Mouse (Mus musculus) E14TG2a.4 (cell line): Measurements from ENCODE around the gene Fxn.
A peak's percentile ranks its signal among the peaks of the same experiment; 100 is the strongest.

ENCODE experiments used
- H3K27me3 ChIP-seq: 2 replicates; pipeline ENCODE4 v1.6.1; 2014; ENCODE audit warnings: low read length, control low read depth; ENCODE audit not compliant: insufficient read depth
- H3K36me3 ChIP-seq: 2 replicates; pipeline ENCODE4 v1.6.1; 2014; ENCODE audit warnings: low read length, control low read depth; ENCODE audit not compliant: insufficient read depth
- H3K4me1 ChIP-seq: replicated peaks from 2 replicates; pipeline ENCODE4 v1.6.1; 2014; ENCODE audit warnings: low read depth, low read length, control low read depth
- H3K4me3 ChIP-seq: replicated peaks from 2 replicates; pipeline ENCODE4 v1.5.1; 2014; ENCODE audit warnings: mild to moderate bottlenecking, low read length
- H3K9me3 ChIP-seq: 2 replicates; pipeline ENCODE4 v1.6.1; 2014; ENCODE audit warnings: low read length, control low read depth
- CTCF ChIP-seq: conservative IDR thresholded peaks from 2 replicates; pipeline ENCODE4 v1.5.1; 2014; ENCODE audit warnings: low read length
- NANOG ChIP-seq: IDR thresholded peaks from 2 replicates; pipeline ENCODE4 v1.6.1; 2014; ENCODE audit warnings: borderline replicate concordance, low read length, mixed read lengths
- POU5F1 ChIP-seq: IDR thresholded peaks from 2 replicates; pipeline ENCODE4 v1.6.1; 2014; ENCODE audit warnings: low read length, borderline replicate concordance

Fxn gene

DNA sequence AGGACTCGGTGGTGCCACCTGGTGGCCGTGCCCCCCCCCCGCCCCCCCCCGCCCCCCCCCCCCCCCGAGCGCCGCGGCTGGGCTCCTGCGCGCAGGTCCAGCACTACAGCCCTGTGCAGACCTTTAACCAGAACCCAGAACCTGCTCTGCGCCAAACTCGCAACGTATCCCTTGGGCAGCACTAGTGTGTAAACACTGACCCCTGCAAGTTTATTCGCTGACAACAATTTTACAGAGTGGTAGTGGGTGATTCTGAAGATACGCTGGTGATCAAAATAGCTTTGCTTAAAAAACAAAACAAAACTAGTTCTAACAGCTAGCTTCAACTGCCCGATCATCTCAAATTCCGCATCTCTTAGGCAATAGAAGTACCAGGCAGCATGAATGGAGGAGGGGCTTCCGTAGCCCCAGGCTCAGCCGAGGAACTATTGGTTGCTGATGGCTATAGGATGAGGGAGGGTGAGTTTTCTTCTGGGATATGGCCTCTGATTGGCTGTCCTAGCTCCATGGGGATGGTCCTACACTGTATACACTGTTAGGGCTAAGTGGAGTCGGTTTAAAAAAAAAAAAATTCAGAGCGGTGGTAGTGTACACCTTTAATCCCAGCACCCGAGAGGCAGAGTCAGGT is at the start of gene Fxn:
Gene Fxn, minus strand, starts transcription at position 5 of the 628 bp plus-strand sequence.
- H3K36me3 ChIP-seq: peaks cover 9% of the 10 kb centered on the region
- peak within 1 kb of the TSS; percentile 86 for H3K4me3 ChIP-seq
- peaks cover 26% of the 10 kb centered on the region for H3K4me1 ChIP-seq
- H3K27me3 ChIP-seq: no peaks in the 10 kb centered on the region
- TF ChIP-seq CTCF (no peak), POU5F1 (no peak), NANOG (no peak)
- no peaks in the 10 kb centered on the region for H3K9me3 ChIP-seq

DNA sequence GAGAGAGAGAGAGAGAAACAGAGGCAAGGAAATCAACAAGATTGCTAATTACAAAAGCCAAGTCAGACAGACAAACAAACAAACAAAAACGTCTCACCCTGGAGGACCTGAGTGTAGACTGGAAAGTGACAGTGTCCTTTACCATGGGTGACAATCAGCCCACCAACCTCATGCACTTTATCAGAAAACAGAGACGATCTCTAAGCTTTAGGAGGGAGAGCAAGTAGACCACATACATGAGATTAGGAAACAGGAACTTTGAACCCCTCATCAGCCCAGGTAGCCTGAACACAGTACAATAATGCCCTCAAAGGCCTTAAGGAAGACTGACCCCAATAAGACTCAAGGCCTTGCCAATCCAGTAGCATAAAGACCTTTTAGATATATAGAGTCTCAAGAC is 47.5 kb upstream of the Fxn start:
- Histone ChIP-seq H3K36me3 (no peaks in the 10 kb centered on the region), H3K27me3 (no peaks in the 10 kb centered on the region), H3K9me3 (no peaks in the 10 kb centered on the region), H3K4me1 (no peaks in the 10 kb centered on the region), H3K4me3 (no peak overlapping the region)
- TF ChIP-seq NANOG: no peak

DNA sequence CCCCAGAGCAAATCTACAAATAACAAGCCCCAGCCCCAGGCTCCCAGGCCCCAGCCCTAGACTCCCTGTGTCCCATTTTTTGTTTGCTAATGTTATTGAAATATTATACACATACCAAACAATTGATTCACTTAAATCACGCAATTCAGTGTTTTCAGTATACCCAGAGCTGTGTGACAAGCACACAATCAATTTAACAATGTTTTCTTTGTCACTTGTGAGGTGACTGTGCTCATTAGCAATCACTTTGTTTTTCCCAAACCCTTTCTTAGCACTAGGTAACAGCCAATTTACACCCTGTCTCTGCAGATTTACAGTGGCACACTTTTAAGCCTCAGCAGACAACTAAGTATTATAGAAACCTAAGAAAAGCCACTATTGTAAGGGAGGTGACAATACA is 46.6 kb upstream of the Fxn start:
- Histone ChIP-seq H3K4me1 (no peaks in the 10 kb centered on the region), H3K36me3 (no peaks in the 10 kb centered on the region), H3K9me3 (no peaks in the 10 kb centered on the region), H3K27me3 (no peaks in the 10 kb centered on the region), H3K4me3 (no peak overlapping the region)
- TF ChIP-seq CTCF (no peak), NANOG (no peak), POU5F1 (no peak)

DNA sequence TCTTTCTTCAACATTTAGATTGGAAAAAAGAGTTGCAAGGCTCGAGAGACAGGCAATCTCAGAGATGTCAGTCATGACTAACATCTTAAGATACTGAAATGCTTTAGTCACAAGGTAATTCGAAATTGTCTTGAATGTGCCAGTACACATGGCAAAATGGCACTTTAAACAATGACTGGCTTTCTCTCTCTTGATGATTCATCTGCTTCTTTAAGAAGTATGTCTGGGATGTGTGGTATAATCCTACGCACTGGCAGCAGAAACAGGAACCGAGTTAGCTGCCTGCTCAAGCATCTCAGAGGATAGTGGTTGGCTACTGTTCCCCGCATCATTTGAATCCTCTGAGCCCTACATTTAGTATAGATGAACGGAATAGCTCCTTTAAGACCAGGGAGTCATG is 45.3 kb upstream of the Fxn start:
- no peaks in the 10 kb centered on the region for H3K4me1 ChIP-seq
- no peaks in the 10 kb centered on the region for H3K27me3 ChIP-seq
- no peaks in the 10 kb centered on the region for H3K9me3 ChIP-seq
- TF ChIP-seq NANOG: no peak
- TF ChIP-seq CTCF: no peak
- TF ChIP-seq POU5F1: no peak
- no peak overlapping the region for H3K4me3 ChIP-seq
- no peaks in the 10 kb centered on the region for H3K36me3 ChIP-seq

DNA sequence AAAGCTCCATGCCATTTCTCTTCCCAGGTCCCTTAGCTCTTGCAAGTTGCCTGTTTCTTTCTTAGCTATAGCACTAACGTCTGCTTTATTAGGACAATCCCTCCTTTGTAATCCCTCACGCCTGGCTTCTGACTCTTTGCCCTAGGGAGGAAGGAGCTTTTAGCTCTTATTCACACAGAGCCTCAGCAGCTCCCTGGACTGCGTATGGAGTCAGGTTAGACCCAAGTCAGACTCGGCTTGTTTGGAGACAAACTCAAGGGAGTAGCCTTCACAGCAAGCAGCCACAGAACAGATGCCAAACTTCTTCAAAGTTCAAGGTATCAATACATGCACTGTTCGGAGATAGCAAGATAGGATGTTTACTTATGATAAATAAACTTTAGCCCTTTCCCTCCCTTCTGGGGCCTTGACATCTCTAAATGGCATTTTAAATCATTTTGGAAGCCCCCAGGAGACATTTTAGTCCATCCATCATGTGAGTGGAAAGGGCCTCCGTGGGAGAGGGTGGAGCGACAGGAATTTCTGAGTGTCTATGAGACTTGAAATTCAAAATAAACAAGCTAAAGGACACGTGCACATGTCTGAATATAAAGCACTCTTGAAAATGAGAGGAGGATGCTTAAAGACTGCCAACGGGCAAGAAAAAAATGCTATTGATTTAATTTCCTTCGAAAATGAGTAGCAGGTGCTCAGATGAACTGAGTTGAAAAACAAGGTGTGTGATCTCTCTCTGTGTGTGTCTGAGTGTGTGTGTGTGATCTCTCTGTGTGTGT is 43.6 kb upstream of the Fxn start:
- no peaks in the 10 kb centered on the region for H3K9me3 ChIP-seq

DNA sequence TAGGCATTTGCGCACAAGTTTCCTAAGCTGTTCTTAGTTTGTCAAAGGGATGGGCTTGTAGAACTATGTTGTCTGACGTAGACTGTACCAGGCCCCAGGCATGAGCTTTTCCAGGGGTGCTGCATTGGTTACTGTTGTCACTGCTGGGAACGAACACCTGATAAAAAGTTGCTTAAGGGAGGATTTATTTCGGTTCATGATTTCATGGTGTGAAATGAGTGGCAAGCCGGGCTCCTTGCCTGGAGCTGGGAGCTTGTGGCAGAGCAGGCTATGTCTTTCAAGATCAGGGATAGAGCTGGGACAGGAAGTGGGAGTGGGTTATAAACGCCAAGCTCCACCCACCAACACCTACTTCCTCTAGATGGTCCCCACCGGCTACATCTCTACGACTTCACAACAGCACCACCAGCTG is 41.5 kb upstream of the Fxn start:
- no peaks in the 10 kb centered on the region for H3K36me3 ChIP-seq

More for the DNA sequence above, 43.6 kb upstream of the Fxn start:
- H3K4me3 ChIP-seq: no peak overlapping the region
- no peaks in the 10 kb centered on the region for H3K36me3 ChIP-seq
- TF ChIP-seq POU5F1: no peak
- no peak for TF ChIP-seq NANOG
- no peak for TF ChIP-seq CTCF
- no peaks in the 10 kb centered on the region for H3K4me1 ChIP-seq
- no peaks in the 10 kb centered on the region for H3K27me3 ChIP-seq

DNA sequence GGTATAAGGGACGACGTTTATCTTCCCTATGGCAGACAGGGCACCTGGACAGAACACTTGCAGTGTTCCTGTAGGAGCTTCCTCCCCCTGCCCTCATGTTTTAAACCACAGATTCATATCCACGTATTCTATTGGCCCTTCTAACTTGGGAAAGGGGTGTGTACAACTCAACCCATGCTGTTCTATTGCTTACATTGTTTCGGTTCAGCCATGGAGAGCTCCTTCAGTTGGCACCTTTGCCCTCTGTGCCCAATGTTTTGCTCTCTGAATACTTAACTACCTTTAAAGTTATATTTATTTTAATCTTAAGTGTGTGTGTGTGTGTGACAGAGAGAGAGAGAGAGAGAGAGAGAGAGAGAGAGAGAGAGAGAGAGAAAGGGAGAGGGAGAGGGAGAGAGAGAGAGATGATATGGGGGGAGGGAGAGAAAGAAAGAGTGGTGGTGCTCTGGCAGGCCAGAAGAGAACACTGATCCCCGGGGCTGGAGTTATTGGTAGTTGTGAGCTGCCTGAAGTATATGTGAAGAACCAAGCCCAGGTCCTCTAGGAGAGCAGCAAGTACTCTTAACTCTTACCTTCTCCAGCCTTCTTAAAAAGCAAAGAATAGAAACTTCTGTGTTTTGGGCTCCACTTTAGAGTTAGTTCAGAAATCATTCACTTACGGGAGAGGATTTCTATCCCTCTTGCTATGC is 41.0 kb upstream of the Fxn start:
- Histone ChIP-seq H3K4me3 (no peak overlapping the region), H3K27me3 (no peaks in the 10 kb centered on the region), H3K9me3 (no peaks in the 10 kb centered on the region), H3K4me1 (no peaks in the 10 kb centered on the region), H3K36me3 (no peaks in the 10 kb centered on the region)
- TF ChIP-seq NANOG: no peak
- no peak for TF ChIP-seq POU5F1
- no peak for TF ChIP-seq CTCF

More for the DNA sequence above, 41.5 kb upstream of the Fxn start:
- H3K4me3 ChIP-seq: no peak overlapping the region
- TF ChIP-seq POU5F1: no peak
- no peak for TF ChIP-seq NANOG
- H3K4me1 ChIP-seq: no peaks in the 10 kb centered on the region
- no peaks in the 10 kb centered on the region for H3K9me3 ChIP-seq
- H3K27me3 ChIP-seq: no peaks in the 10 kb centered on the region

DNA sequence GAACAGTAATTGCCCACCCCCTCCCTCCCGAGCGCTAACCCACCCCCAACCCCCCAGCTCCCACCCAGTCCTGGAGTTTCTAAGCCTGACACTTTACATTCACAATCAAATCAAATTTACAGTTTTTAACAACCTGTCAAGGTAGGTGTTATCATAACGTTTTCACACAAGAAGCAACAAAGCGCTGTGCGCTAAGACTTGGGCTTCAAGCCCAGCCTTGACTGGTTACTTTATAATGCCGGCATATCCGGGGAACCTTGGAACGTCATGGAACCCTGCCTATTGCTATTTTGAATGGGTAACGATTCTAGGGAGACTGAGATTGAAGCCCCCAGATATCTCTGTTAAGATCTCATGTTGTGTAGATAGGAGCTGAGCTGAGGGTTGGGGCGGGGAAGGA is 37.8 kb upstream of the Fxn start:
- TF ChIP-seq POU5F1: no peak
- no peak for TF ChIP-seq CTCF
- TF ChIP-seq NANOG: no peak
- no peaks in the 10 kb centered on the region for H3K9me3 ChIP-seq
- H3K4me3 ChIP-seq: no peak overlapping the region
- no peaks in the 10 kb centered on the region for H3K4me1 ChIP-seq
- H3K36me3 ChIP-seq: no peaks in the 10 kb centered on the region
- H3K27me3 ChIP-seq: no peaks in the 10 kb centered on the region

DNA sequence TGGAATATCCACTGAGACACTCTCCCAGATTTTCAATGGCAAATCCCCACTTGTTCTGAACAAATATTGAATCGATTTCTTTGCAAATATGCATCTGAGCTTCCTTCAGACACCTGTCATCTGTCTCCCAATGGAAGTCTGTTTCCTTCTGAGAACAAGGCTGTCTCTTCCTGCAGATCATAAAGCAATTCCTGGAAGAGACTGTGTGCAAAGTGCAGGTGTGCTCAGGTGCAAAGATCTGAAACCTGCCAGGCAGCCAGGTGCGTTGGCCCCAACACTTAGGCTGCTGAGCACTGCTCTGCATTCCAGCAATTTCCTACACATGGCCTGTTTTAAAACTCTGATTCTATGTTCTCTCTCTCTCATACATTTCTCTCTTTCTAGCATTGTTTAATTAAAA is 37.3 kb upstream of the Fxn start:
- H3K27me3 ChIP-seq: no peaks in the 10 kb centered on the region
- H3K36me3 ChIP-seq: no peaks in the 10 kb centered on the region
- H3K4me3 ChIP-seq: no peak overlapping the region
- TF ChIP-seq POU5F1: no peak
- TF ChIP-seq NANOG: no peak
- TF ChIP-seq CTCF: no peak
- H3K4me1 ChIP-seq: no peaks in the 10 kb centered on the region
- H3K9me3 ChIP-seq: no peaks in the 10 kb centered on the region
